ENCODE assay signal across 8 mouse cellular contexts in genomic region chr3:90464552-90465080, GRCm38 (mm10). TPM values are rescaled to one million over a fixed set of nuclear protein-coding genes. Genes with fewer than 3 reads are reported as not detected.
DNase-seq lines count a peak whose midpoint lies in the region; ATAC-seq and TF ChIP-seq lines count a peak whose summit lies in the region.

No protein-coding gene starts in this region.

- peak overlapping the region; percentile 34 for H3K27ac ChIP-seq in kidney, adult 2 months (ENCODE audit: insufficient read depth, low read depth, low read length)
- no peak overlapping the region for H3K27ac ChIP-seq in forebrain, embryonic 11.5 days (ENCODE audit: low read depth, low read length)
- no peak overlapping the region for H3K27ac ChIP-seq in hindbrain, embryonic 11.5 days (ENCODE audit: low read depth, low read length)
- no peak overlapping the region for H3K27ac ChIP-seq in liver, embryonic 14.5 days

- peak overlapping the region; percentile 77 for H3K4me2 ChIP-seq in forebrain, embryonic 11.5 days (ENCODE audit: low read depth, low read length, severe bottlenecking)
- H3K4me2 ChIP-seq in hindbrain, embryonic 11.5 days (replicated peaks; ENCODE audit: low read depth, low read length) = peak overlapping the region; percentile 60
- H3K4me2 ChIP-seq in liver, embryonic 14.5 days (ENCODE audit: low read depth) = peak overlapping the region; percentile 67

- H3K4me3 ChIP-seq in kidney, adult 2 months (ENCODE audit: insufficient read depth, low read depth, low read length) = peak overlapping the region; percentile 82
- peak overlapping the region; percentile 41 for H3K4me3 ChIP-seq in forebrain, embryonic 11.5 days (ENCODE audit: low read depth, low read length)
- H3K4me3 ChIP-seq in hindbrain, embryonic 11.5 days (ENCODE audit: low read depth, low read length) = peak overlapping the region; percentile 34
- H3K4me3 ChIP-seq in liver, embryonic 14.5 days (ENCODE audit: insufficient read depth in 1 of 2, low read depth in 2 of 2, low read length in 2 of 2) = peak overlapping the region; percentile 10 to 48; a peak in 3 of 4 replicates

- no peak overlapping the region; the same call in 1 of the 2 replicates for H3K9ac ChIP-seq in forebrain, embryonic 11.5 days (ENCODE audit: low read length)
- H3K9ac ChIP-seq in hindbrain, embryonic 11.5 days (ENCODE audit: low read depth, low read length) = peak overlapping the region; percentile 27; the same call in 1 of the 2 replicates
- no peak overlapping the region for H3K9ac ChIP-seq in liver, embryonic 14.5 days (replicated peaks)

- no peaks in the 10 kb centered on the region for H3K27me3 ChIP-seq in kidney, adult 2 months (replicated peaks; ENCODE audit: control insufficient read depth, insufficient read depth, low read length)
- peaks cover 39% of the 10 kb centered on the region for H3K27me3 ChIP-seq in forebrain, embryonic 11.5 days (ENCODE audit: control insufficient read depth, insufficient read depth, low read length)
- H3K27me3 ChIP-seq in hindbrain, embryonic 11.5 days (ENCODE audit: control insufficient read depth, insufficient read depth, low read length) = peaks cover 37% of the 10 kb centered on the region
- peaks cover 45% of the 10 kb centered on the region for H3K27me3 ChIP-seq in liver, embryonic 14.5 days (ENCODE audit: control insufficient read depth, insufficient read depth, low read length)

- DNase-seq in kidney, adult 2 months = peak; percentile 38
- DNase-seq in kidney, adult 11 months = no peak
- DNase-seq in forebrain, embryonic 11.5 days (ENCODE audit: low spot score) = no peak
- peak; percentile 56 for DNase-seq in hindbrain, embryonic 11.5 days (ENCODE audit: low spot score)
- no peak for DNase-seq in liver, embryonic 14.5 days (ENCODE audit: low read depth in 3 of 3, low spot score in 3 of 3)
- peak; percentile 30 for DNase-seq in neural tube, embryonic 10.5 days (ENCODE audit: extremely low spot score, low spot score)
- DNase-seq in cerebellum, postnatal 36 days = no peak
- DNase-seq in urinary bladder, adult 2 months (ENCODE audit: low spot score) = no peak

- ATAC-seq in forebrain, embryonic 11.5 days (replicated peaks; ENCODE audit: low FRiP score) = peak; percentile 12
- ATAC-seq in hindbrain, embryonic 11.5 days (ENCODE audit: low FRiP score) = 0 out of 2 replicates have a peak, but pooled peaks have one; percentile 20
- no peak for ATAC-seq in liver, embryonic 14.5 days (ENCODE audit: insufficient read depth)

- TF ChIP-seq EP300 in liver, embryonic 14.5 days (IDR thresholded peaks at IDR 0.05; ENCODE audit: low read depth) = no peak

- 23% methylated on average over 37 of the region's 37 CpGs for WGBS in kidney, adult 2 months
- WGBS in forebrain, embryonic 11.5 days = 11% methylated on average over 37 of the region's 37 CpGs
- 10% methylated on average over 37 of the region's 37 CpGs for WGBS in hindbrain, embryonic 11.5 days
- 15% methylated on average over 37 of the region's 37 CpGs for WGBS in liver, embryonic 14.5 days (ENCODE audit: insufficient replicate concordance)

- H3K4me1 ChIP-seq in kidney, adult 2 months (ENCODE audit: control insufficient read depth, insufficient read depth, low read length) = no peaks in the 10 kb centered on the region
- peaks cover 9% of the 10 kb centered on the region; the same call in 1 of the 2 replicates for H3K4me1 ChIP-seq in forebrain, embryonic 11.5 days (replicated peaks; ENCODE audit: control insufficient read depth, insufficient read depth, low read length)
- H3K4me1 ChIP-seq in hindbrain, embryonic 11.5 days (replicated peaks; ENCODE audit: control insufficient read depth, insufficient read depth, low read length) = 0 out of 2 replicates have a peak, but pooled peaks cover 2% of the 10 kb centered on the region
- H3K4me1 ChIP-seq in liver, embryonic 14.5 days (replicated peaks; ENCODE audit: control insufficient read depth in 2 of 2, insufficient read depth in 2 of 2, low read length in 1 of 2) = peaks cover 0 to 2% of the 10 kb centered on the region in 2 experiments; a peak in 1 of 4 replicates

- no peaks in the 10 kb centered on the region for H3K9me3 ChIP-seq in forebrain, embryonic 11.5 days (ENCODE audit: control insufficient read depth, low read length)
- H3K9me3 ChIP-seq in hindbrain, embryonic 11.5 days (ENCODE audit: control insufficient read depth, low read length) = no peaks in the 10 kb centered on the region
- H3K9me3 ChIP-seq in liver, embryonic 14.5 days (ENCODE audit: control insufficient read depth, low read length) = no peaks in the 10 kb centered on the region

- H3K36me3 ChIP-seq in kidney, adult 2 months (ENCODE audit: control insufficient read depth, insufficient read depth, low read length) = no peaks in the 10 kb centered on the region
- no peaks in the 10 kb centered on the region for H3K36me3 ChIP-seq in forebrain, embryonic 11.5 days (ENCODE audit: control insufficient read depth, insufficient read depth, low read length)
- H3K36me3 ChIP-seq in hindbrain, embryonic 11.5 days (ENCODE audit: control insufficient read depth, insufficient read depth, low read length) = no peaks in the 10 kb centered on the region
- H3K36me3 ChIP-seq in liver, embryonic 14.5 days (replicated peaks; ENCODE audit: control insufficient read depth, insufficient read depth, low read depth) = no peaks in the 10 kb centered on the region

- no peak for TF ChIP-seq POLR2A in kidney, adult 2 months (IDR thresholded peaks at IDR 0.05; ENCODE audit: low read depth, low read length)

- no peak for TF ChIP-seq CTCF in kidney, adult 2 months (conservative IDR thresholded peaks at IDR 0.05; ENCODE audit: insufficient read depth, insufficient read length, low read depth, low read length)
- no peak for TF ChIP-seq CTCF in liver, embryonic 14.5 days (IDR thresholded peaks at IDR 0.05; ENCODE audit: low read depth)

RNA-seq across cellular contexts. Expression of gene Npr1, which starts 1.1 kb away (rescaled TPM):
- 51.4 and 55.4 TPM in 2 replicates for polyA plus RNA-seq in kidney, adult 2 months (2012; rRNA removed)
- 2.0 and 2.8 TPM in 2 replicates for polyA plus RNA-seq in forebrain, embryonic 11.5 days (2014; fragmentation: Nextera tagmentation; extraction: Ambion mirVana)
- polyA plus RNA-seq in hindbrain, embryonic 11.5 days (2014; fragmentation: Nextera tagmentation; extraction: Ambion mirVana) = 2.5 and 3.7 TPM in 2 replicates
- 6.5 and 7.2 TPM in 2 replicates for polyA plus RNA-seq in liver, embryonic 14.5 days (2012; rRNA removed)
- polyA plus RNA-seq in liver, embryonic 14.5 days (2014; fragmentation: Nextera tagmentation; extraction: Ambion mirVana) = 2.8 and 4.0 TPM in 2 replicates
- polyA plus RNA-seq in urinary bladder, adult 2 months (2012; rRNA removed) = 25.3 and 26.4 TPM in 2 replicates

RNA-seq across cellular contexts. Expression of gene Ilf2, which starts 11.3 kb away (rescaled TPM):
- polyA plus RNA-seq in kidney, adult 2 months (2012; rRNA removed) = 19.4 and 22.8 TPM in 2 replicates
- polyA plus RNA-seq in forebrain, embryonic 11.5 days (2014; fragmentation: Nextera tagmentation; extraction: Ambion mirVana) = 365 and 366 TPM in 2 replicates
- polyA plus RNA-seq in hindbrain, embryonic 11.5 days (2014; fragmentation: Nextera tagmentation; extraction: Ambion mirVana) = 364 and 368 TPM in 2 replicates
- polyA plus RNA-seq in liver, embryonic 14.5 days (2012; rRNA removed) = 23.3 and 34.5 TPM in 2 replicates
- 46.5 and 48.9 TPM in 2 replicates for polyA plus RNA-seq in liver, embryonic 14.5 days (2014; fragmentation: Nextera tagmentation; extraction: Ambion mirVana)
- polyA plus RNA-seq in urinary bladder, adult 2 months (2012; rRNA removed) = 44.4 and 48.2 TPM in 2 replicates

RNA-seq across cellular contexts. Expression of gene Snapin, which starts 26.2 kb away (rescaled TPM):
- 20.7 and 25.3 TPM in 2 replicates for polyA plus RNA-seq in kidney, adult 2 months (2012; rRNA removed)
- polyA plus RNA-seq in forebrain, embryonic 11.5 days (2014; fragmentation: Nextera tagmentation; extraction: Ambion mirVana) = 66.3 and 68.3 TPM in 2 replicates
- polyA plus RNA-seq in hindbrain, embryonic 11.5 days (2014; fragmentation: Nextera tagmentation; extraction: Ambion mirVana) = 72.3 and 77.9 TPM in 2 replicates
- polyA plus RNA-seq in liver, embryonic 14.5 days (2012; rRNA removed) = 7.4 and 9.3 TPM in 2 replicates
- polyA plus RNA-seq in liver, embryonic 14.5 days (2014; fragmentation: Nextera tagmentation; extraction: Ambion mirVana) = 17.0 and 18.7 TPM in 2 replicates
- 88.2 and 107 TPM in 2 replicates for polyA plus RNA-seq in urinary bladder, adult 2 months (2012; rRNA removed)

RNA-seq across cellular contexts. Expression of gene Ints3, which starts 31.2 kb away (rescaled TPM):
- 22.9 and 23.6 TPM in 2 replicates for polyA plus RNA-seq in kidney, adult 2 months (2012; rRNA removed)
- polyA plus RNA-seq in forebrain, embryonic 11.5 days (2014; fragmentation: Nextera tagmentation; extraction: Ambion mirVana) = 50.5 and 55.3 TPM in 2 replicates
- polyA plus RNA-seq in hindbrain, embryonic 11.5 days (2014; fragmentation: Nextera tagmentation; extraction: Ambion mirVana) = 34.2 and 34.7 TPM in 2 replicates
- polyA plus RNA-seq in liver, embryonic 14.5 days (2012; rRNA removed) = 11.3 and 12.7 TPM in 2 replicates
- polyA plus RNA-seq in liver, embryonic 14.5 days (2014; fragmentation: Nextera tagmentation; extraction: Ambion mirVana) = 6.6 and 9.4 TPM in 2 replicates
- 24.8 and 26.4 TPM in 2 replicates for polyA plus RNA-seq in urinary bladder, adult 2 months (2012; rRNA removed)

RNA-seq across cellular contexts. Expression of gene Chtop, which starts 44.7 kb away (rescaled TPM):
- 26.6 and 36.6 TPM in 2 replicates for polyA plus RNA-seq in kidney, adult 2 months (2012; rRNA removed)
- polyA plus RNA-seq in forebrain, embryonic 11.5 days (2014; fragmentation: Nextera tagmentation; extraction: Ambion mirVana) = 142 and 151 TPM in 2 replicates
- 138 and 143 TPM in 2 replicates for polyA plus RNA-seq in hindbrain, embryonic 11.5 days (2014; fragmentation: Nextera tagmentation; extraction: Ambion mirVana)
- polyA plus RNA-seq in liver, embryonic 14.5 days (2012; rRNA removed) = 33.6 and 49.9 TPM in 2 replicates
- 29.7 and 32.7 TPM in 2 replicates for polyA plus RNA-seq in liver, embryonic 14.5 days (2014; fragmentation: Nextera tagmentation; extraction: Ambion mirVana)
- 98.1 and 103 TPM in 2 replicates for polyA plus RNA-seq in urinary bladder, adult 2 months (2012; rRNA removed)

Comparison
In these comparisons a context has a peak if more than half of its experiments do, and no peak if none do; other contexts are left out.
1. DNase-seq: peak in kidney, adult 2 months (single experiment), hindbrain, embryonic 11.5 days (single experiment) and neural tube, embryonic 10.5 days (single experiment); none in kidney, adult 11 months (single experiment), forebrain, embryonic 11.5 days (single experiment), liver, embryonic 14.5 days (0 of 3), cerebellum, postnatal 36 days (0 of 2) and urinary bladder, adult 2 months (single experiment).
2. H3K4me3 ChIP-seq: peak in every context shown above with its lines; median percentile 82 in kidney, adult 2 months; 41 in forebrain, embryonic 11.5 days; 34 in hindbrain, embryonic 11.5 days; 29 in liver, embryonic 14.5 days.
3. Peak in every context shown above with its lines, with median percentiles within 50 percentile points of each other: H3K4me2 ChIP-seq.